Mouse (Mus musculus): Measurements from ENCODE around the gene Slc35f1. TPM values are rescaled to one million over a fixed set of nuclear protein-coding genes. Genes with fewer than 3 reads are reported as not detected.
A peak's percentile ranks its signal among the peaks of the same experiment; 100 is the strongest.

Slc35f1 gene
- total RNA-seq (2021): under 1 TPM; 0.31 to 0.50 TPM
- long read RNA-seq, experiment 1: 0 reads
- long read RNA-seq, experiment 2: 0 reads

- intact Hi-C loops (cut with DNase I): no loop called here
- Histone ChIP-seq H3K27ac (peak within 1 kb of the TSS; percentile 66), H3K4me3 (peak within 1 kb of the TSS; percentile 78)
- TF ChIP-seq CTCF (IDR thresholded peaks at IDR 0.05): peak; percentile 77
- DNase-seq: peak; percentile 72
Observed at GRCm38 (mm10) chr10:52690334-52690991, at the start of gene Slc35f1. Gene Slc35f1 (plus strand): TSS chr10:52690533.

- Histone ChIP-seq H3K4me3 (no peak overlapping the region), H3K27ac (no peak overlapping the region)
- intact Hi-C loops (cut with DNase I): no loop called here
- no peak for DNase-seq
- TF ChIP-seq CTCF (IDR thresholded peaks at IDR 0.05): no peak
Observed at GRCm38 (mm10) chr10:52671234-52671633, 19.1 kb upstream of the Slc35f1 start.

DNA sequence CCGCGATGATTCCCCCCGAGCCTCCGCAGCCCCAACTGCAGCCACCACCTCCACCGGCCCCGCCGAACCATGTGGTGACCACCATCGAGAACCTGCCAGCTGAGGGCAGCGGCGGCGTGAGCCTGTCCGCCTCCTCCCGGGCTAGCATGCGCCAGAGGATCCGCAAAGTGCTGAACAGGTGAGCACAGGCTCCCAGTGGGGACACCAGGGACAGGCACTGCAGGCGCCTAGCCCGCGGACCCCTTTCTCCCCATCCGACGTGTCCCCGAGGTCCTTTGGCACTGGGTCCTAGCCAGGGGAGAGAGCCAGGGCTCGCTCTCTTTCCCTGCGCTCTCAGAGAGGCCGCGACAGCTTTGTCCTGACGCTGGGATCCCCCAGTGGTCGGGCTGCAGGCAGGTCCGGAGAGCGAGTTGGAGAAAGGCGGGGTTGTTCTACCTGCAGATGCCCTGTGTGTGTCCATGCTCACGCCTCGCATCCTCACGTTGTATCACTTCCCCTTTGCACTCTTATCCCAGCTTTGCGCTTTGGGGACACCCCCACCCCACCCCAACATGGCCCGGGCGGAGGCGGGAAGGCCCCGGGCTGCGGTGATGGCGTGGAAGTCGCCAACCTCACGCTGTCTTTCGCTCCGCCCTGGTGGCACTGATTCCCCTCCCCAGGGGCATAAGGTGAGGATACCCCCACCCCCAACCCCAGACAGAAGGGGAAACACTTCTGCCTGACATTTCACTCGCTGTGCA, 829 bp downstream of the Slc35f1 start:
- H3K4me3 ChIP-seq: peak overlapping the region; percentile 78
- intact Hi-C loops (cut with DNase I): no loop called here
- peak overlapping the region; percentile 66 for H3K27ac ChIP-seq
- peak; percentile 14 for DNase-seq
- no peak for TF ChIP-seq CTCF (IDR thresholded peaks at IDR 0.05)

- H3K27ac ChIP-seq: no peak overlapping the region
- intact Hi-C loops (cut with DNase I): no loop called here
- H3K4me3 ChIP-seq: peak overlapping the region; percentile 68; the same call in 1 of the 2 replicates
- no peak for DNase-seq
- TF ChIP-seq CTCF (IDR thresholded peaks at IDR 0.05): no peak
Observed at GRCm38 (mm10) chr10:52703688-52704087, 13.4 kb downstream of the Slc35f1 start.

DNA sequence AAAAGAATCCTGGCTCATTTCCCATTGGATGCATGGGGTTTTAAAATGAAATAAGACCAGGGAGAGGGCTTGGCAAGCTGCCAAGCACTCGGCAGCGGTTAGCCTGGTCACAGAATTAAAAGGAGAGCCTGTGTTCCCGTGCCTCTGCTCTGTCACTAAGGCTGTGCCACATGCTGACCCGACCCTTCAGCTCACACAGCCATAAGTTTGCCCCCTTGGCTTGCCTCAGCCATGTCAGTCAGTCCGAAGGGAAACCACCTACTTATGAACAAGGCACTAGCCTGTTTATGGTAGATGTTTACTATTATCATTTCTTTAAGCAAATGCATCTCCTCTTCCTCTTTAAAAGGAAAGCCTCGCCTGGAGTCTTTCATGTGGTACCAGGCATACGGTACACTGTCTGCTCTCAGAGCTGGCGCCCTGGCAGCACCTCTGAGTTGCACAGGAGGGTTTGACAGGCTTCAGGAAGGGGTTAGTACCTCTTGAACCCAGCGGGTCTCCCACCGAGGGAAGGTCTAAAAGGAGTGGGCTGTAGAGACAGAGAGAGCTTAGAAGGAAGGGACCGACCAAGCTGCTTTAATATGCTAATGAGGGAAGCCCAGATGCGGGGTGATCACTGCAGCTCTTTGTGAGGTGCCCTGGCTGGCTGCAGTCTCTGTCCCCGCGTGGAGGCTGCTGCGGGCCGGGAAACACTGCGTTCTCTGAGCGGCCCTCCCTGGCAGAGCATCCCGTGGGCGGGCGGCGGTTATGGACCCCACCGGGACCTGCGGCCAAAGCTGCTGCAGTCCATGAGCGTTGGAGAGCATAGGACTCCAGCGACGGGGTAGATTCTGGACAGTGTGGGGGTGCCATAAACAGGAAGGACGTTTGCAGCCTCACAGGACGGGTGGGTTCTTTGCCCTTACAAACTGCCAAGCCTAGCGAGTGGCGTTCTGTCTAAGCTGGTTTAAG, 14.0 kb downstream of the Slc35f1 start:
- Histone ChIP-seq H3K4me3 (peak overlapping the region; percentile 68), H3K27ac (peak overlapping the region; percentile 7; the same call in 1 of the 2 replicates)
- no peak for TF ChIP-seq CTCF (IDR thresholded peaks at IDR 0.05)
- intact Hi-C loops (cut with DNase I): no loop called here
- peak; percentile 20 for DNase-seq

- TF ChIP-seq CTCF (IDR thresholded peaks at IDR 0.05): no peak
- no peak for DNase-seq
- Histone ChIP-seq H3K4me3 (no peak overlapping the region), H3K27ac (no peak overlapping the region)
- intact Hi-C loops (cut with DNase I): no loop called here
Observed at GRCm38 (mm10) chr10:52709482-52709881, 19.1 kb downstream of the Slc35f1 start.

DNA sequence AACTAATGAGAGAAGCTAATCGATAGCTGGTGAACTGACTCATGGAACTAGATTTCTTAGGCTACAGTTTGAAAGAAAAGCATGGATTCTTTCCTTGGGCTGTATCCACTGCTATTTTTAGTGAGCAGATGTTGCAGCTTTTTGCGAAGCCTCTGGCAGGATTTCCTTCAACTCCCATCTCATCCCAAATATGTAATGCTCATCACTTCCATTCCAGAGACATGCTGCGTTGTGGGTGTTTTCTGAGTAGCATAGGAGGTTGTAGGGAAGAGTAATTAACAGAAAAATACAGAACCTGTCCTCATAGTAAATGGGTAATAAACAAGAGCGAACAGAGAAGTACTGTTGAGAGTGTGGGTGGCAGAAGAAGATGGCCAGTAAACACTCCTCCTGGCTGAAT, 21.8 kb downstream of the Slc35f1 start:
- DNase-seq: no peak
- intact Hi-C loops (cut with DNase I): no loop called here
- no peak overlapping the region for H3K27ac ChIP-seq
- H3K4me3 ChIP-seq: no peak overlapping the region
- no peak for TF ChIP-seq CTCF (IDR thresholded peaks at IDR 0.05)

- DNase-seq: no peak
- no peak overlapping the region for H3K4me3 ChIP-seq
- TF ChIP-seq CTCF (IDR thresholded peaks at IDR 0.05): no peak
- no peak overlapping the region for H3K27ac ChIP-seq
- intact Hi-C loops (cut with DNase I): no loop called here
Observed at GRCm38 (mm10) chr10:52714557-52714956, 24.2 kb downstream of the Slc35f1 start.

GRCm38 (mm10) chr10:52715146-52715545, 24.8 kb downstream of the Slc35f1 start:
- DNase-seq: no peak

DNA sequence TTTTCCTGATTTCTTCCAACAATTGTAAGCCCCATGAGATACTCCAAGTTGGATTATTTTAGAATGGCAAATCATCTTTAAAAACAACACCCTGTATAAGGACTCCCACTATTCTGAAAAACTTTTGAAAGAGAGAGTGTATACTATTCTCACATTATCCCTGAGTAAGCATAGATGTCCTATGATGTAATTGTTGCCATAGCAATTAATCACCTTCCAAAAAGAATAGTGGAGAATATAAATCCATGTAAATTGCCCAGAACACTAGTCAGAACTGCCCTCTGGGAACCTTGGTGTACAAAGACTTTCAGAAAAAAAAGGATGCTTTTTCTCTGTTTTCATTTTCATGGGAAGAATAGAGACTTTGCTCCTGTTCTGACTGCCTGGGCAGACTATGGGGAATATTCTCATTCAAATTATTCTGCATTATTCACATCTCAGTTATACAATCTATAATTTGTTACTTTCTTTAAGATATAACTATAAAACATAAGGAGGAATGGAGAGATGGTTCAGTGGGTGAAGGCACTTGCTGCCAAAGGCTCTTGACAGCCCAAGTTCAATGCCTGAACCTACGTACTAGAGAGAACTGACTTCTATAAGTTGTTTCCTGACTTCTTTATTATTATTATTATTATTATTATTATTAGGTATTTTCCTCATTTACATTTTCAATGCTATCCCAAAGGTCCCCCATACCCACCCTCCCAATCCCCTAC, 28.0 kb downstream of the Slc35f1 start:
- no peak overlapping the region for H3K27ac ChIP-seq
- DNase-seq: no peak
- H3K4me3 ChIP-seq: no peak overlapping the region
- intact Hi-C loops (cut with DNase I): no loop called here
- no peak for TF ChIP-seq CTCF (IDR thresholded peaks at IDR 0.05)

More at GRCm38 (mm10) chr10:52715146-52715545, 24.8 kb downstream of the Slc35f1 start:
- intact Hi-C loops (cut with DNase I): no loop called here
- TF ChIP-seq CTCF (IDR thresholded peaks at IDR 0.05): no peak
- Histone ChIP-seq H3K4me3 (no peak overlapping the region), H3K27ac (no peak overlapping the region)

- intact Hi-C loops (cut with DNase I): no loop called here
- no peak overlapping the region for H3K4me3 ChIP-seq
- no peak for DNase-seq
Observed at GRCm38 (mm10) chr10:52726674-52727073, 36.3 kb downstream of the Slc35f1 start.

More at GRCm38 (mm10) chr10:52726674-52727073, 36.3 kb downstream of the Slc35f1 start:
- H3K27ac ChIP-seq: no peak overlapping the region
- TF ChIP-seq CTCF (IDR thresholded peaks at IDR 0.05): no peak
